Mouse (Mus musculus) cerebellum, adult (tissue): Measurements from ENCODE around the gene Epb41l5.

Experiments
- ATAC-seq: cut with Nextera tagmentation; 2 replicates; pipeline ENCODE4 v1.9.2; 2017; ENCODE audit warnings: mild to moderate bottlenecking, moderate library complexity, mixed read lengths; ENCODE audit not compliant: insufficient number of reproducible peaks, low FRiP score, low TSS enrichment

The Epb41l5 gene

GRCm38 (mm10) chr1:119648205-119649111 is at the start of gene Epb41l5:
TSS of gene Epb41l5 (minus strand) at chr1:119649000.
- peak; percentile 74 for ATAC-seq

- ATAC-seq, result no peak
Observed at GRCm38 (mm10) chr1:119696860-119697259, 48.1 kb upstream of the Epb41l5 start.

GRCm38 (mm10) chr1:119685773-119686558 is 37.2 kb upstream of the Epb41l5 start:
- no peak for ATAC-seq

GRCm38 (mm10) chr1:119681663-119682213 is 32.9 kb upstream of the Epb41l5 start:
- no peak for ATAC-seq

- ATAC-seq, result 0 out of 2 replicates have a peak, but pooled peaks have one; percentile 56
Observed at GRCm38 (mm10) chr1:119674984-119675383, 26.2 kb upstream of the Epb41l5 start.

- ATAC-seq, result no peak
Observed at GRCm38 (mm10) chr1:119666904-119667303, 18.1 kb upstream of the Epb41l5 start.

GRCm38 (mm10) chr1:119654307-119654706 is 5.5 kb upstream of the Epb41l5 start:
- ATAC-seq, result no peak

GRCm38 (mm10) chr1:119650386-119650785 is 1.6 kb upstream of the Epb41l5 start:
- 0 out of 2 replicates have a peak, but pooled peaks have one; percentile 43 for ATAC-seq

- ATAC-seq, result no peak
Observed at GRCm38 (mm10) chr1:119649627-119650026, 827 bp upstream of the Epb41l5 start.

- no peak for ATAC-seq
Observed at GRCm38 (mm10) chr1:119646356-119646755, 2.4 kb downstream of the Epb41l5 start.

- peak; percentile 36 for ATAC-seq
Observed at GRCm38 (mm10) chr1:119642367-119642766, 6.4 kb downstream of the Epb41l5 start.

- ATAC-seq, result no peak
Observed at GRCm38 (mm10) chr1:119641090-119641812, 7.5 kb downstream of the Epb41l5 start.

GRCm38 (mm10) chr1:119640006-119640405 is 8.8 kb downstream of the Epb41l5 start:
- no peak for ATAC-seq

GRCm38 (mm10) chr1:119637188-119638023 is 11.4 kb downstream of the Epb41l5 start:
- ATAC-seq, result no peak

GRCm38 (mm10) chr1:119634746-119635145 is 14.1 kb downstream of the Epb41l5 start:
- ATAC-seq, result no peak

GRCm38 (mm10) chr1:119630428-119630827 is 18.4 kb downstream of the Epb41l5 start:
- ATAC-seq, result no peak

- ATAC-seq, result no peak
Observed at GRCm38 (mm10) chr1:119626837-119627236, 22.0 kb downstream of the Epb41l5 start.

GRCm38 (mm10) chr1:119624444-119624843 is 24.4 kb downstream of the Epb41l5 start:
- ATAC-seq, result no peak

GRCm38 (mm10) chr1:119605396-119605795 is 43.4 kb downstream of the Epb41l5 start:
- no peak for ATAC-seq
